Comparison of ENCODE assay signal across 13 mouse cellular contexts in the genomic region with DNA sequence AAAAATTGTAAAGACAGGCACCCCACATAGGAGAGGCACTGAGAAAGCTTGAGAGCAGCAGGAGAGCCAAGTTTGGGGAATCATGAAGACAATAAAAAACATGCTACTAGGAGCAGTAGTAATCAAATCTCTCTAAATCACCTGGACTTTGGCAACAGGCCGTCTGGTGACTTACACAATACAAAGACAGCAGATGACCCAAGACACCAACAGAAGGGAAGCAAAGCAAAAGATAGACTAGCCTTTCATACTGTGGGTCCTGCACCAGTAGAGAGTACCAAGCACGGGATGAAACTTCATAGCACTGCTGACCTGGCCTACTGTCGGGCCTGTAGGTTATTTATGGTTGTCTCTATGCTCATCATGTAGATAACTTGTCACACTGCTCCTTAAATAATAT. TPM values are rescaled to one million over a fixed set of nuclear protein-coding genes. Genes with fewer than 3 reads are reported as not detected.
DNase-seq lines count a peak whose midpoint lies in the region; ATAC-seq and TF ChIP-seq lines count a peak whose summit lies in the region.
"Had no signal": no experiment of that assay in that cellular context is flagged by ENCODE, and none has a peak within 500 bp of the region (broad histone marks: within the 10 kb centered on the region; RNA-seq: fewer than 3 reads in every experiment).

No protein-coding gene starts in this region.

- no peak overlapping the region for H3K4me3 ChIP-seq in hindbrain, embryonic 12.5 days
- H3K4me3 ChIP-seq in hindbrain, postnatal 0 days (ENCODE audit: low read length): no peak overlapping the region
- no peak overlapping the region for H3K4me3 ChIP-seq in neural tube, embryonic 13.5 days
- H3K4me3 ChIP-seq in neural tube, embryonic 15.5 days (replicated peaks): no peak overlapping the region
- 0 out of 2 replicates have a peak overlapping the region, but pooled peaks have one; percentile 3 for H3K4me3 ChIP-seq in limb, embryonic 11.5 days (ENCODE audit: low read depth, low read length)
- H3K4me3 ChIP-seq in thymus, adult 2 months (ENCODE audit: control insufficient read depth, insufficient read depth, low read length): no peak overlapping the region

- H3K36me3 ChIP-seq in hindbrain, embryonic 12.5 days: peaks cover 62% of the 10 kb centered on the region
- H3K36me3 ChIP-seq in hindbrain, postnatal 0 days (ENCODE audit: insufficient read depth, low read length): peaks cover 54% of the 10 kb centered on the region
- peaks cover 76% of the 10 kb centered on the region for H3K36me3 ChIP-seq in neural tube, embryonic 13.5 days
- peaks cover 63% of the 10 kb centered on the region for H3K36me3 ChIP-seq in neural tube, embryonic 15.5 days
- peaks cover 52% of the 10 kb centered on the region for H3K36me3 ChIP-seq in limb, embryonic 11.5 days (ENCODE audit: control insufficient read depth, insufficient read depth, low read length)
- peaks cover 67% of the 10 kb centered on the region for H3K36me3 ChIP-seq in thymus, adult 2 months (ENCODE audit: control insufficient read depth, insufficient read depth, low read length)

- DNase-seq in hindbrain, postnatal 0 days (ENCODE audit: low spot score): no peak
- DNase-seq in limb, embryonic 11.5 days (ENCODE audit: low spot score): no peak
- DNase-seq in thymus, adult 2 months: no peak
- no peak for DNase-seq in left cerebral cortex, adult 11 months (ENCODE audit: low spot score)
- DNase-seq: adrenal gland, adult 8-10 months; cerebellum, adult 11 months; gastrocnemius, postnatal 14 days; kidney, postnatal 36 days; lung, adult 18-20 months; thymus, postnatal 25 days had no signal

- no peak for TF ChIP-seq POLR2A in thymus, adult 2 months (IDR thresholded peaks at IDR 0.05; ENCODE audit: control insufficient read depth, extremely low read depth, insufficient read depth, low read length, poor library complexity)

- H3K9me3 ChIP-seq in hindbrain, embryonic 12.5 days (replicated peaks): no peaks in the 10 kb centered on the region
- no peaks in the 10 kb centered on the region for H3K9me3 ChIP-seq in hindbrain, postnatal 0 days (ENCODE audit: low read length)
- no peaks in the 10 kb centered on the region for H3K9me3 ChIP-seq in neural tube, embryonic 13.5 days
- no peaks in the 10 kb centered on the region for H3K9me3 ChIP-seq in neural tube, embryonic 15.5 days (replicated peaks)
- no peaks in the 10 kb centered on the region for H3K9me3 ChIP-seq in limb, embryonic 11.5 days (ENCODE audit: control insufficient read depth, low read length)

- 72% methylated on average over 3 of the region's 3 CpGs for WGBS in hindbrain, embryonic 12.5 days
- 72% methylated on average over 3 of the region's 3 CpGs for WGBS in hindbrain, postnatal 0 days
- 53% methylated on average over 3 of the region's 3 CpGs for WGBS in neural tube, embryonic 13.5 days
- WGBS in neural tube, embryonic 15.5 days: 47% methylated on average over 3 of the region's 3 CpGs
- 74% methylated on average over 3 of the region's 3 CpGs for WGBS in limb, embryonic 11.5 days
- 91% methylated on average over 3 of the region's 3 CpGs for WGBS in thymus, adult 2 months

- H3K27me3 ChIP-seq in hindbrain, embryonic 12.5 days: no peaks in the 10 kb centered on the region
- H3K27me3 ChIP-seq in hindbrain, postnatal 0 days (ENCODE audit: insufficient read depth, low read length): no peaks in the 10 kb centered on the region
- H3K27me3 ChIP-seq in neural tube, embryonic 13.5 days: no peaks in the 10 kb centered on the region
- no peaks in the 10 kb centered on the region for H3K27me3 ChIP-seq in neural tube, embryonic 15.5 days (replicated peaks)
- H3K27me3 ChIP-seq in limb, embryonic 11.5 days (ENCODE audit: control insufficient read depth, insufficient read depth, low read length): no peaks in the 10 kb centered on the region
- no peaks in the 10 kb centered on the region for H3K27me3 ChIP-seq in thymus, adult 2 months (ENCODE audit: control insufficient read depth, insufficient read depth, low read length)

- H3K27ac ChIP-seq in hindbrain, embryonic 12.5 days: no peak overlapping the region
- no peak overlapping the region for H3K27ac ChIP-seq in hindbrain, postnatal 0 days
- no peak overlapping the region for H3K27ac ChIP-seq in neural tube, embryonic 13.5 days (replicated peaks)
- H3K27ac ChIP-seq in neural tube, embryonic 15.5 days (replicated peaks): no peak overlapping the region
- H3K27ac ChIP-seq in limb, embryonic 11.5 days (replicated peaks; ENCODE audit: low read depth, low read length): no peak overlapping the region
- no peak overlapping the region for H3K27ac ChIP-seq in thymus, adult 2 months (ENCODE audit: control insufficient read depth, insufficient read depth, low read length)

- 0 out of 2 replicates have a peak overlapping the region, but pooled peaks have one; percentile 15 for H3K9ac ChIP-seq in hindbrain, embryonic 12.5 days
- no peak overlapping the region for H3K9ac ChIP-seq in hindbrain, postnatal 0 days (replicated peaks; ENCODE audit: low read length)
- H3K9ac ChIP-seq in neural tube, embryonic 13.5 days: peak overlapping the region; percentile 38; the same call in 1 of the 2 replicates
- H3K9ac ChIP-seq in neural tube, embryonic 15.5 days (replicated peaks): no peak overlapping the region
- no peak overlapping the region for H3K9ac ChIP-seq in limb, embryonic 11.5 days (ENCODE audit: low read length)

- no peak overlapping the region for H3K4me2 ChIP-seq in hindbrain, embryonic 12.5 days (replicated peaks)
- no peak overlapping the region for H3K4me2 ChIP-seq in hindbrain, postnatal 0 days (ENCODE audit: low read depth, low read length)
- peak overlapping the region; percentile 26 for H3K4me2 ChIP-seq in neural tube, embryonic 13.5 days
- H3K4me2 ChIP-seq in neural tube, embryonic 15.5 days: no peak overlapping the region
- H3K4me2 ChIP-seq in limb, embryonic 11.5 days (ENCODE audit: low read depth, severe bottlenecking): no peak overlapping the region

- TF ChIP-seq CTCF in hindbrain, postnatal 0 days (IDR thresholded peaks at IDR 0.05; ENCODE audit: low read depth): no peak
- no peak for TF ChIP-seq CTCF in thymus, adult 2 months (IDR thresholded peaks at IDR 0.05; ENCODE audit: borderline replicate concordance, control insufficient read depth, extremely low read depth, insufficient read depth, low read length, poor library complexity)

- H3K4me1 ChIP-seq in hindbrain, embryonic 12.5 days: peaks cover 50% of the 10 kb centered on the region
- peaks cover 15% of the 10 kb centered on the region for H3K4me1 ChIP-seq in hindbrain, postnatal 0 days (ENCODE audit: insufficient read depth, low read length)
- peaks cover 55% of the 10 kb centered on the region for H3K4me1 ChIP-seq in neural tube, embryonic 13.5 days (replicated peaks)
- peaks cover 52% of the 10 kb centered on the region for H3K4me1 ChIP-seq in neural tube, embryonic 15.5 days
- H3K4me1 ChIP-seq in limb, embryonic 11.5 days (ENCODE audit: control insufficient read depth, insufficient read depth, low read length): peaks cover 25% of the 10 kb centered on the region
- H3K4me1 ChIP-seq in thymus, adult 2 months (replicated peaks; ENCODE audit: control insufficient read depth, insufficient read depth, low read length): peaks cover 9% of the 10 kb centered on the region

- no peak for ATAC-seq in hindbrain, embryonic 12.5 days (ENCODE audit: low FRiP score)
- no peak for ATAC-seq in hindbrain, postnatal 0 days
- no peak for ATAC-seq in neural tube, embryonic 13.5 days (ENCODE audit: low read depth)
- no peak for ATAC-seq in neural tube, embryonic 15.5 days (ENCODE audit: low FRiP score)
- ATAC-seq in limb, embryonic 11.5 days (ENCODE audit: insufficient number of reproducible peaks, low FRiP score, low TSS enrichment, low read depth): no peak

RNA-seq across cellular contexts. Expression of a gene that starts 5.1 kb away (rescaled TPM):
- 551 and 555 TPM in 2 replicates for polyA plus RNA-seq in hindbrain, embryonic 12.5 days (2016; fragmentation: Nextera tagmentation; extraction: Ambion mirVana)
- 92.5 and 110 TPM in 2 replicates for total RNA-seq in hindbrain, postnatal 0 days (2014; rRNA removed)
- 228 and 235 TPM in 2 replicates for polyA plus RNA-seq in hindbrain, postnatal 0 days (2015; fragmentation: Nextera tagmentation; extraction: Ambion mirVana)
- 363 and 418 TPM in 2 replicates for polyA plus RNA-seq in neural tube, embryonic 13.5 days (2015; fragmentation: Nextera tagmentation; extraction: Ambion mirVana)
- 337 and 397 TPM in 2 replicates for polyA plus RNA-seq in neural tube, embryonic 15.5 days (2015; fragmentation: Nextera tagmentation; extraction: Ambion mirVana)
- 553 and 597 TPM in 2 replicates for polyA plus RNA-seq in limb, embryonic 11.5 days (2014; fragmentation: Nextera tagmentation; extraction: Ambion mirVana)
- polyA plus RNA-seq in thymus, adult 2 months (2012; rRNA removed): 34.6 and 38.1 TPM in 2 replicates

RNA-seq across cellular contexts. Expression of a gene that starts 5.4 kb away (rescaled TPM):
- 2.6 and 3.4 TPM in 2 replicates for polyA plus RNA-seq in hindbrain, embryonic 12.5 days (2016; fragmentation: Nextera tagmentation; extraction: Ambion mirVana)
- total RNA-seq in hindbrain, postnatal 0 days (2014; rRNA removed): 2.0 and 2.2 TPM in 2 replicates
- 1.4 and 1.5 TPM in 2 replicates for polyA plus RNA-seq in hindbrain, postnatal 0 days (2015; fragmentation: Nextera tagmentation; extraction: Ambion mirVana)
- polyA plus RNA-seq in neural tube, embryonic 13.5 days (2015; fragmentation: Nextera tagmentation; extraction: Ambion mirVana): 2.4 and 2.8 TPM in 2 replicates
- 2.2 and 2.3 TPM in 2 replicates for polyA plus RNA-seq in neural tube, embryonic 15.5 days (2015; fragmentation: Nextera tagmentation; extraction: Ambion mirVana)
- polyA plus RNA-seq in limb, embryonic 11.5 days (2014; fragmentation: Nextera tagmentation; extraction: Ambion mirVana): 1.6 and 1.7 TPM in 2 replicates
- polyA plus RNA-seq in thymus, adult 2 months (2012; rRNA removed): 0.93 and 1.0 TPM in 2 replicates

Comparison
In these comparisons a context has a peak if more than half of its experiments do, and no peak if none do; other contexts are left out.
1. H3K9ac ChIP-seq: peak in hindbrain, embryonic 12.5 days (single experiment) and neural tube, embryonic 13.5 days (single experiment); none in hindbrain, postnatal 0 days (single experiment), neural tube, embryonic 15.5 days (single experiment) and limb, embryonic 11.5 days (single experiment).